ENCODE assay signal across 15 mouse cellular contexts in the genomic region with DNA sequence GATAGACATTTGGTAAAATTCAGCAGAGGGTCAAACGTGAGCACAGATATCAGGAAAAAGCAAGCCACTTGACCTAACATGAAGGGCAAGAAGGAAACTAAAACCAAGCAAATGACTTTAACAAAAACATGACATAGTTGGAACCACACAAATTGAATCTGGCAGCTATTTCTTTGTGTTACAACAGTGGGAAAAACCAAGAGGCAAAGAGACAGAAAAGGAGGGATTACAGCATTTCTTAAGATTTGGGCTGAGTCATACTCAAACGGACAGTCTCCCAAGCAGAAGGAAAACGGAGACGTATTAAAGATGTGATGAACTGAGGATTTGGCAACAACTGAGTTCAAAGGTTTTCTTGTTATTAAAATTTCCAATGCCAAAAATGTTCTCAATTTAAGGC.
"Had no signal": no experiment of that assay in that cellular context is flagged by ENCODE, and none has a peak within 500 bp of the region (broad histone marks: within the 10 kb centered on the region; RNA-seq: fewer than 3 reads in every experiment).

No protein-coding gene starts in this region.

- H3K27ac ChIP-seq: left cerebral cortex, adult 2 months; limb, embryonic 12.5 days; liver, embryonic 15.5 days; midbrain, embryonic 13.5 days; neural tube, embryonic 15.5 days; stomach, postnatal 0 days had no signal

- H3K36me3 ChIP-seq: limb, embryonic 12.5 days; liver, embryonic 15.5 days; midbrain, embryonic 13.5 days; neural tube, embryonic 15.5 days had no signal

- H3K4me3 ChIP-seq: left cerebral cortex, adult 2 months; limb, embryonic 12.5 days; liver, embryonic 15.5 days; midbrain, embryonic 13.5 days; neural tube, embryonic 15.5 days had no signal

- H3K9ac ChIP-seq: limb, embryonic 12.5 days; liver, embryonic 15.5 days; midbrain, embryonic 13.5 days; neural tube, embryonic 15.5 days had no signal

- ATAC-seq: lung, postnatal 0 days; midbrain, embryonic 13.5 days had no signal

- H3K4me1 ChIP-seq: limb, embryonic 12.5 days; liver, embryonic 15.5 days; midbrain, embryonic 13.5 days; neural tube, embryonic 15.5 days had no signal

- DNase-seq: kidney, postnatal 10 days; kidney, postnatal 4 days; liver; lung, adult 2 months; lung, postnatal 36 days; right cerebral cortex, adult 18-20 months; right cerebral cortex, postnatal 25 days; thymus, postnatal 4 days had no signal

- H3K4me2 ChIP-seq: limb, embryonic 12.5 days; liver, embryonic 15.5 days; midbrain, embryonic 13.5 days; neural tube, embryonic 15.5 days had no signal

- H3K27me3 ChIP-seq: limb, embryonic 12.5 days; liver, embryonic 15.5 days; midbrain, embryonic 13.5 days; neural tube, embryonic 15.5 days had no signal

- H3K9me3 ChIP-seq: limb, embryonic 12.5 days; liver, embryonic 15.5 days; midbrain, embryonic 13.5 days; neural tube, embryonic 15.5 days had no signal
